Mouse (Mus musculus): ENCODE results near the gene Snx27. TPM values are rescaled to one million over a fixed set of nuclear protein-coding genes. Genes with fewer than 3 reads are reported as not detected.

Gene Snx27
- polyA plus RNA-seq, 1 experiment: 47.7 TPM

DNA sequence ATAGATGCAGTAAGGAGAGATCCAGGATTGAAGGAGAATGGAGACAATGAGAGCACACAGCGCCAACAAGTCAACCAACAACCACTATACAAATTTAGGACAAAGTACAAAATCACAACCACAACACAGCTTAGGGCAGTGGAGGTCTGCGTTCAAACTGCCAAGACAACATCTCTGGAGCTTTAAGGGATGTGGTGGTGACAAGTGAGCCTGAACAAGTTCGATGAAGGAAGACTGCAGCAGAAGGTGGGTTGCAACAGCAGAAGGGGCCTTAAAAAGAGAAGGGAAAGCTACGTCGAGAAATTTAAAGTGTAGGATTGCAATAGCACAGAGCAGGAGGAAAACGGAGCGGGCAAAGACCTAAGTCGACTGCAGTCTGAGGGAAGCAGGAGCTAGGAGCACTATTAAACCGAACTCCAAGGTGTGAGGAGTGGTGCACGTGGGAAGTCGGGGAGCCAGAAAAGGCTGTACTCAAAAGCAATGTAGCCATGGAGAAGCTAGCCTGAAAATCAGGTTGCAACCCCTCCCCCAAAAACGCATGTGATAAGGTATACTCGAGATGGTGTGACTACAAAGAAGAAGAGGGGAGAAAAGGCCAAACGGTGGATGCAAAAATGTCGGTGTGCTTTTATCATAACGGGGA, 1.3 kb downstream of the Snx27 start:
- Histone ChIP-seq H3K4me3 (ENCODE audit: insufficient read depth, low read length) (peak overlapping the region; percentile 93), H3K27ac (ENCODE audit: insufficient read depth, low read length) (no peak overlapping the region), H3K4me1 (ENCODE audit: control insufficient read depth, insufficient read depth, low read length) (no peaks in the 10 kb centered on the region; the same call in 1 of the 2 replicates)
- TF ChIP-seq CTCF (IDR thresholded peaks at IDR 0.05; ENCODE audit: extremely low read depth, insufficient read depth, low read length) (no peak), POLR2A (IDR thresholded peaks at IDR 0.05; ENCODE audit: extremely low read depth, insufficient read depth, low read length) (no peak)

DNA sequence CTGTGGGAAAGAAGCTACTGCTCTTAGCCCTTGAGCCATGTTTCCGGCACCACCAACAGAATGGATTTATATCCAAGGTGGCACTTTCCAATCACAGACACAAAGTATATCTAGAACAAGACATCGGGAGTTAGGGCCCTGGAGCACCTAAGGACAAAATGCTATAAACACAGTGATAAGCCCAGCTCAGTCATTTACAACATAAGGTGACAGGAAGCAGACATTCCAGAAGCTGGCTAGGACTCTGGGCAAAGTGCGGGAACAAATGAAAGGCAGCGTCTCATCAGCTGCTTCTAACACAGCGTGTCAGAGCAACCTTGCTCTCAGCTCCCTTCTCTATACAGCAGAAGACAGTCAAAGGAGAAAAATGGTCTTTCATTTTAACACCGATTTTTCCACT, 8.0 kb downstream of the Snx27 start:
- TF ChIP-seq CTCF (IDR thresholded peaks at IDR 0.05; ENCODE audit: extremely low read depth, insufficient read depth, low read length) (no peak), POLR2A (IDR thresholded peaks at IDR 0.05; ENCODE audit: extremely low read depth, insufficient read depth, low read length) (no peak)
- Histone ChIP-seq H3K4me1 (ENCODE audit: control insufficient read depth, insufficient read depth, low read length) (no peaks in the 10 kb centered on the region), H3K4me3 (ENCODE audit: insufficient read depth, low read length) (no peak overlapping the region), H3K27ac (ENCODE audit: insufficient read depth, low read length) (no peak overlapping the region)

DNA sequence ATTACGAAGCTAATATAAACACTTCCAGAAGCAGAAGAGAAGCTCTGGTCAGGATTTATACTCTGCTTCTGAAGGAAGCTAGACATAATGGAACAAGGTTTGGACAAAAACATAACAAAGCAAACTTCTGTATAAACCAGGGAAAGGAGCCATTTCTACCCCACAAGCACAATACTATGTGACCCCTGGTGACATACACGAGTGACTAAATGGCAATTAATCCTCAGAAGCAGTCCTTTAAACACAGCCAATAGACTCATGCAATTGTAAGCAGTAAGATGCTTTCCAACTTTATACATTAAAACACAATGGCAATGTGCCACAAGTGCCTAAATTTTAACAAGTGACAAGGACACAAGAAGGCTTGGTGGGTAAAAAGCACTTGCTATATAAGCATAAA, 15.3 kb downstream of the Snx27 start:
- TF ChIP-seq POLR2A (IDR thresholded peaks at IDR 0.05; ENCODE audit: extremely low read depth, insufficient read depth, low read length) (no peak), CTCF (IDR thresholded peaks at IDR 0.05; ENCODE audit: extremely low read depth, insufficient read depth, low read length) (no peak)
- Histone ChIP-seq H3K4me3 (ENCODE audit: insufficient read depth, low read length) (no peak overlapping the region), H3K27ac (ENCODE audit: insufficient read depth, low read length) (no peak overlapping the region), H3K4me1 (ENCODE audit: control insufficient read depth, insufficient read depth, low read length) (no peaks in the 10 kb centered on the region; the same call in 1 of the 2 replicates)

DNA sequence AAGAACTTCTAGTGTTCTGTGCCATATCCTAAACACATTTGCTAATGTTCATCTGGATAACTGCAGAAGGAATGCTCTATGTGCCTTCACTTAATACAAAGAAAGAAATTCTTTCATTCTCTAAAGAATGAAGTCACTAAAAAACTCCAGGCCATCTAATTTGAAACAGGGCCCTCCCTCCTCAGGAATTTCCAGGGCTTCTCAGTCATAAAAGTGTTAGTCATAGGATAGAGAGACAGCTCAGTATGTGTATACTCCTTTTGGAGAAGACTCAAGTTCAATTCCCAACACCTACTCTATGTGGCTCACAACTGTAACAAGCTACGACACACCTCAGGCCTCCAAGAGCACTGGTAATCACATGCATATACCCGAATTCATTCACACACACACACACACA, 17.0 kb downstream of the Snx27 start:
- TF ChIP-seq POLR2A (IDR thresholded peaks at IDR 0.05; ENCODE audit: extremely low read depth, insufficient read depth, low read length) (no peak), CTCF (IDR thresholded peaks at IDR 0.05; ENCODE audit: extremely low read depth, insufficient read depth, low read length) (no peak)

DNA sequence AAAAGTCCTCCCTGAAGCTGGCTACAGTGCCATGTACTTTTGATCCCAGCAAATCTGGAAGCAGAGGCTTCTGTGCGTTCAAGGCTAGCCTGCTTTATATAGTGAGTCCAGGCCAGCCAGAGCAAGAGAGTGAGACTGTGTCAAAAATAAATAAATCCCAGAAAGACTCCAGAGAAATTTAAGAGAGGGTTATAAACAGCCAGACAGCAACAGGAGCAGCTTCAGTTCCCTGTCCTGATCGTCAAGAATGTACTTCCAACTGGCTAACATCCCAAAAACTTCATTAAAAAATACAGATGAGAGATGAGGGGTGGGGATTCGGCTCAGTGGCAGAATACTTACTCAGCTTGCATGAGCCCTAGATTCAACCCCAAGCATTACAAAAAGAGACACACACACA, 17.4 kb downstream of the Snx27 start:
- Histone ChIP-seq H3K27ac (ENCODE audit: insufficient read depth, low read length) (no peak overlapping the region), H3K4me1 (ENCODE audit: control insufficient read depth, insufficient read depth, low read length) (no peaks in the 10 kb centered on the region; the same call in 1 of the 2 replicates), H3K4me3 (ENCODE audit: insufficient read depth, low read length) (no peak overlapping the region)
- no peak for TF ChIP-seq POLR2A (IDR thresholded peaks at IDR 0.05; ENCODE audit: extremely low read depth, insufficient read depth, low read length)

More for the DNA sequence above, 17.0 kb downstream of the Snx27 start:
- no peak overlapping the region for H3K4me3 ChIP-seq (ENCODE audit: insufficient read depth, low read length)
- H3K4me1 ChIP-seq (ENCODE audit: control insufficient read depth, insufficient read depth, low read length): no peaks in the 10 kb centered on the region; the same call in 1 of the 2 replicates
- no peak overlapping the region for H3K27ac ChIP-seq (ENCODE audit: insufficient read depth, low read length)

DNA sequence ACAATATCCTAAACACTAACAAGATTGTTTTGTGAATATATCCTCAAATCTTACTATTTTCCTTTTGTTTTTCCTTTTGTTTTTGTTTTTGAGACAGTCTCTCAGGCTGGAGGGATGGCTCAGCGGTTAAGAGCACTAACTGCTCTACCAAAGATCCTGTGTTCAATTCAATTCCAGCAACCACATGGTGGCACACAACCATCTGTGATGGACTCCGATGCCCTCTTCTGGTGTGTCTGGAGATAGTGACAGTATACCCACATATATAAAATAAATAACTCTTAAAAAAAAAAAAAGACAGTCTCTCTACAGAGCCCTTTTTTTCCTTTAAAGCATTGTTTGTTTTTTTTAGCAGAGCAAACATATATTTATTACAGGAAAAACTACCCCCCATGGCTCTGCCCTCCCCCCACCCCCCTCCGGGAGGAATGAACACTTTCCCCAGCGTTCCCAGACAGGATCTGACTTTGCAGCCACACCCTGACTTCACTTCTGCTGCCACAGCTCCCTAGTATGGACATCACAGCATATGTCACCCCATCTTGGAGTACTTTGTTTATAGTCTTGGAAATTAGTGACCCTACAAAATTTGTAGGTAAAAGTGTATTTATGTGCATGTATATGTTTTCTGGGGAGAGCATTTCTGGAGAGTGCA, 18.0 kb downstream of the Snx27 start:
- no peak for TF ChIP-seq POLR2A (IDR thresholded peaks at IDR 0.05; ENCODE audit: extremely low read depth, insufficient read depth, low read length)
- no peak for TF ChIP-seq CTCF (IDR thresholded peaks at IDR 0.05; ENCODE audit: extremely low read depth, insufficient read depth, low read length)
- H3K4me3 ChIP-seq (ENCODE audit: insufficient read depth, low read length): no peak overlapping the region
- H3K27ac ChIP-seq (ENCODE audit: insufficient read depth, low read length): no peak overlapping the region

DNA sequence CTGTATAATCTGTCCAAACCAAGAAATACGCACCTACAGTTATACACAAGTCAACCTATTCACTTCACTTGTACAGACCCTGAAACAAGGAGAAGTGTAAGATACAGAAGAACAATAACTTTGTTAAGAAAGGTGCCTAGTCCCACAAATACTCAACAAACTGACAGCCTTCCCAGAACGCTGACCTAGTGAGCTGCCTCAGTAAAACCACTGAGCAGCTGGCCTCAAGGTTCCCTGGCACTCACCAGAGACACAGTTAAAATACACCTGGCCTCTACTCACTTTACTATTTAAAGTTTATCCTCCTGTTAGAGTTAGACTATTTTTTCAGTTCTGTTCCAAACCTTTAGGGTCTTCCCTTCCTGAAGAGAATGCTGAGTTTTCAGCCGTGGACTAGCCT, 19.4 kb downstream of the Snx27 start:
- TF ChIP-seq CTCF (IDR thresholded peaks at IDR 0.05; ENCODE audit: extremely low read depth, insufficient read depth, low read length) (no peak), POLR2A (IDR thresholded peaks at IDR 0.05; ENCODE audit: extremely low read depth, insufficient read depth, low read length) (no peak)
- Histone ChIP-seq H3K4me3 (ENCODE audit: insufficient read depth, low read length) (no peak overlapping the region), H3K27ac (ENCODE audit: insufficient read depth, low read length) (no peak overlapping the region), H3K4me1 (ENCODE audit: control insufficient read depth, insufficient read depth, low read length) (no peaks in the 10 kb centered on the region; the same call in 1 of the 2 replicates)

More for the DNA sequence above, 18.0 kb downstream of the Snx27 start:
- H3K4me1 ChIP-seq (ENCODE audit: control insufficient read depth, insufficient read depth, low read length): no peaks in the 10 kb centered on the region; the same call in 1 of the 2 replicates

DNA sequence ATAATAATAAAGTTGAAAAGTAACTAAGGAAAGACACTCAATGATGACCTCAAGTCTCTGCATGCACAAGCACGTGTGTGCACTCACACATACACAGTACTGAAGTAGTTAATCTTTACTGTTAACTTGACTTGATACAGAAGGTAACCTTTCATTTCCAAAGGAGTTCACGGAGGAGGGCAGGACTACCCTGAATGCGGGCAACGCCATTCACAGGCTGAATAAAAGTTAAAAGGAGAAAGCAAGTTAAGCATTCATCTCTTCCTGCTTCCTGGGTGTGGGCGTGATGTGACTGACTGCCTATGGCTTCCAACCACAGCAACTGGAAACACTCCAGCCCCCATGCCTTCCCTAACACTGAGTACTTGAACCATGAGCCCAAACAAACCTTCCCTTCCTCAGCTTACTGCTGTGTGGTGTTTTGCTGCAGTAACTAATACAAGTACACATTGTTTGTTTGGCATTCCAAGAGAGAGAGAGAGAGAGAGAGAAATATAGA, 22.5 kb downstream of the Snx27 start:
- Histone ChIP-seq H3K27ac (ENCODE audit: insufficient read depth, low read length) (no peak overlapping the region), H3K4me3 (ENCODE audit: insufficient read depth, low read length) (no peak overlapping the region), H3K4me1 (ENCODE audit: control insufficient read depth, insufficient read depth, low read length) (no peaks in the 10 kb centered on the region; the same call in 1 of the 2 replicates)
- TF ChIP-seq POLR2A (IDR thresholded peaks at IDR 0.05; ENCODE audit: extremely low read depth, insufficient read depth, low read length) (no peak), CTCF (IDR thresholded peaks at IDR 0.05; ENCODE audit: extremely low read depth, insufficient read depth, low read length) (no peak)

DNA sequence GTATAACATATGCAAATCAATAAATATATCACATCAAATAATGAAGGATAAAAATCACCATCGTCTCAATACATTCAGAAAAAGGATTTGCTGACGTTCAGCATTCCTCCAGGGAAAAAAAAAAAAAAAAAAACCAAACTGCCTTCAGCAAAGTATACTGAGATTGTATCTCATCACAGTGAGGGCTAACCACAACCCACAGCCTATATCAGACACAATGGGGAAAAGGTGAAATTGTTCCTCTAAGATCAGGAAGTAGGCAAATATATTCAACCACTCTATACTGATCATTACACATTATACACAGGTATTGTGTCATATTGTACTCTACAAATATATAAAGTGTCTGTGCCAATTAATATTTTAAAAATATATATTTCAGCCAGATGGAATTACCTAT, 33.5 kb downstream of the Snx27 start:
- Histone ChIP-seq H3K27ac (ENCODE audit: insufficient read depth, low read length) (no peak overlapping the region), H3K4me1 (ENCODE audit: control insufficient read depth, insufficient read depth, low read length) (no peaks in the 10 kb centered on the region; the same call in none of the 2 replicates), H3K4me3 (ENCODE audit: insufficient read depth, low read length) (no peak overlapping the region)
- TF ChIP-seq CTCF (IDR thresholded peaks at IDR 0.05; ENCODE audit: extremely low read depth, insufficient read depth, low read length): no peak

DNA sequence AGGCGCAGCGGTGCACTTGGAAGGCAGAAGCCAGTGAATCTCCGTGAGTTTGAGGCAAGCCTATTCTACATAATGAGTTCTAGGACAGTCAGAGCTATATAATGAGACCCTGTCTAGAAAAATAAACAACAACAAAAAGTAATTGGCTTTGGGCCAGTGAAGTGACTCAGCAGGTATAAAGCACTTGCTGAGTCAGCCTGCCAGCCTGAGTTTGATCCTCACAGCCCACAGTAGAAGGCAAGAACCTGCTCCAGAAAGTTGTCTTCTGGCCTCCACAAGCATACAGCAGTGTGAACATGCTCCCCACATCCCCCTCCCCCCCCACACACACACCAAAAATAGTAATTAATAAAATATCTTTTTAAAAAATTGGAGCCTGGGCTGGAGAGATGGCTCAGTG, 45.3 kb downstream of the Snx27 start:
- Histone ChIP-seq H3K4me1 (ENCODE audit: control insufficient read depth, insufficient read depth, low read length) (peaks cover 1% of the 10 kb centered on the region; the same call in 1 of the 2 replicates), H3K27ac (ENCODE audit: insufficient read depth, low read length) (no peak overlapping the region), H3K4me3 (ENCODE audit: insufficient read depth, low read length) (no peak overlapping the region)
- TF ChIP-seq CTCF (IDR thresholded peaks at IDR 0.05; ENCODE audit: extremely low read depth, insufficient read depth, low read length) (no peak), POLR2A (IDR thresholded peaks at IDR 0.05; ENCODE audit: extremely low read depth, insufficient read depth, low read length) (no peak)

Measured in cortical plate, adult 2 months (tissue).